Mouse (Mus musculus): Measurements from ENCODE around the gene Dab2ip. TPM values are rescaled to one million over a fixed set of nuclear protein-coding genes. Genes with fewer than 3 reads are reported as not detected.

Gene Dab2ip
- total RNA-seq, 4 experiments from 2014 or later = 87.5 to 90.5 (median 89.7) TPM

- no peak for DNase-seq (ENCODE audit: low spot score in 2 of 2)
Observed at GRCm38 (mm10) chr2:35558826-35559550, 922 bp downstream of the Dab2ip start.

GRCm38 (mm10) chr2:35559551-35559835, 1.4 kb downstream of the Dab2ip start:
- no peak for DNase-seq (ENCODE audit: low spot score in 2 of 2)

- no peak for DNase-seq (ENCODE audit: low spot score in 2 of 2)
Observed at GRCm38 (mm10) chr2:35563722-35564121, 5.7 kb downstream of the Dab2ip start.

- DNase-seq (ENCODE audit: low spot score in 2 of 2) = no peak
Observed at GRCm38 (mm10) chr2:35565051-35565836, 7.2 kb downstream of the Dab2ip start.

- no peak for DNase-seq (ENCODE audit: low spot score in 2 of 2)
Observed at GRCm38 (mm10) chr2:35566957-35567693, 9.1 kb downstream of the Dab2ip start.

GRCm38 (mm10) chr2:35567694-35568149, 9.7 kb downstream of the Dab2ip start:
- DNase-seq (ENCODE audit: low spot score in 2 of 2) = no peak

- DNase-seq (ENCODE audit: low spot score in 2 of 2) = no peak
Observed at GRCm38 (mm10) chr2:35570743-35571142, 12.7 kb downstream of the Dab2ip start.

- no peak for DNase-seq (ENCODE audit: low spot score in 2 of 2)
Observed at GRCm38 (mm10) chr2:35574643-35575042, 16.6 kb downstream of the Dab2ip start.

- DNase-seq (ENCODE audit: low spot score in 2 of 2) = no peak
Observed at GRCm38 (mm10) chr2:35576675-35577074, 18.6 kb downstream of the Dab2ip start.

- DNase-seq (ENCODE audit: low spot score in 2 of 2) = no peak
Observed at GRCm38 (mm10) chr2:35580111-35580510, 22.0 kb downstream of the Dab2ip start.

GRCm38 (mm10) chr2:35581501-35582340, 23.7 kb downstream of the Dab2ip start:
- DNase-seq (ENCODE audit: low spot score in 2 of 2) = no peak

- peak; percentile 40 to 62 for DNase-seq (ENCODE audit: low spot score in 2 of 2)
Observed at GRCm38 (mm10) chr2:35582341-35582941, 24.4 kb downstream of the Dab2ip start.

GRCm38 (mm10) chr2:35583406-35583805, 25.3 kb downstream of the Dab2ip start:
- DNase-seq (ENCODE audit: low spot score in 2 of 2) = no peak

- DNase-seq (ENCODE audit: low spot score in 2 of 2) = no peak
Observed at GRCm38 (mm10) chr2:35584011-35584410, 25.9 kb downstream of the Dab2ip start.

GRCm38 (mm10) chr2:35588368-35588767, 30.3 kb downstream of the Dab2ip start:
- DNase-seq (ENCODE audit: low spot score in 2 of 2) = no peak

- no peak for DNase-seq (ENCODE audit: low spot score in 2 of 2)
Observed at GRCm38 (mm10) chr2:35589385-35589784, 31.3 kb downstream of the Dab2ip start.

GRCm38 (mm10) chr2:35589800-35590199, 31.7 kb downstream of the Dab2ip start:
- no peak for DNase-seq (ENCODE audit: low spot score in 2 of 2)

GRCm38 (mm10) chr2:35591961-35592724, 34.1 kb downstream of the Dab2ip start:
- no peak for DNase-seq (ENCODE audit: low spot score in 2 of 2)

GRCm38 (mm10) chr2:35592725-35593392, 34.8 kb downstream of the Dab2ip start:
- DNase-seq (ENCODE audit: low spot score in 2 of 2) = no peak
